Comparison of ENCODE assay signal across 14 mouse cellular contexts in genomic region chr3:97960783-97961594, GRCm38 (mm10). TPM values are rescaled to one million over a fixed set of nuclear protein-coding genes. Genes with fewer than 3 reads are reported as not detected.
A peak's percentile ranks its signal among the peaks of the same experiment; 100 is the strongest.
DNase-seq lines count a peak whose midpoint lies in the region; ATAC-seq and TF ChIP-seq lines count a peak whose summit lies in the region.
"Had no signal": no experiment of that assay in that cellular context is flagged by ENCODE, and none has a peak within 500 bp of the region (broad histone marks: within the 10 kb centered on the region; RNA-seq: fewer than 3 reads in every experiment).

No protein-coding gene starts in this region.

- no peaks in the 10 kb centered on the region for H3K36me3 ChIP-seq in midbrain, embryonic 12.5 days
- H3K36me3 ChIP-seq in midbrain, embryonic 10.5 days = no peaks in the 10 kb centered on the region
- no peaks in the 10 kb centered on the region for H3K36me3 ChIP-seq in embryonic facial prominence, embryonic 12.5 days
- H3K36me3 ChIP-seq in hindbrain, postnatal 0 days (ENCODE audit: insufficient read depth, low read length) = no peaks in the 10 kb centered on the region
- H3K36me3 ChIP-seq: heart, embryonic 12.5 days had no signal

- peaks cover 10% of the 10 kb centered on the region; the same call in 1 of the 2 replicates for H3K4me1 ChIP-seq in midbrain, embryonic 12.5 days
- peaks cover 36% of the 10 kb centered on the region for H3K4me1 ChIP-seq in midbrain, embryonic 10.5 days
- H3K4me1 ChIP-seq in embryonic facial prominence, embryonic 12.5 days = peaks cover 31% of the 10 kb centered on the region
- H3K4me1 ChIP-seq in hindbrain, postnatal 0 days (ENCODE audit: insufficient read depth, low read length) = peaks cover 10% of the 10 kb centered on the region; the same call in 1 of the 2 replicates

- no peak overlapping the region for H3K4me2 ChIP-seq in midbrain, embryonic 12.5 days (replicated peaks)
- no peak overlapping the region for H3K4me2 ChIP-seq in embryonic facial prominence, embryonic 12.5 days (replicated peaks)
- no peak overlapping the region for H3K4me2 ChIP-seq in hindbrain, postnatal 0 days (ENCODE audit: low read depth, low read length)
- H3K4me2 ChIP-seq: heart, embryonic 12.5 days had no signal

- no peak overlapping the region for H3K4me3 ChIP-seq in midbrain, embryonic 12.5 days
- no peak overlapping the region for H3K4me3 ChIP-seq in midbrain, embryonic 10.5 days
- no peak overlapping the region for H3K4me3 ChIP-seq in embryonic facial prominence, embryonic 12.5 days
- no peak overlapping the region for H3K4me3 ChIP-seq in hindbrain, postnatal 0 days (ENCODE audit: low read length)
- H3K4me3 ChIP-seq: gastrocnemius, adult 2 months; heart, embryonic 12.5 days had no signal

- no peak for TF ChIP-seq CTCF in hindbrain, postnatal 0 days (IDR thresholded peaks at IDR 0.05; ENCODE audit: low read depth)

- H3K9ac ChIP-seq in midbrain, embryonic 12.5 days (replicated peaks) = no peak overlapping the region
- no peak overlapping the region for H3K9ac ChIP-seq in embryonic facial prominence, embryonic 12.5 days
- no peak overlapping the region for H3K9ac ChIP-seq in hindbrain, postnatal 0 days (replicated peaks; ENCODE audit: low read length)
- H3K9ac ChIP-seq: heart, embryonic 12.5 days; liver, embryonic 14.5 days had no signal

- no peak for ATAC-seq in midbrain, embryonic 12.5 days (ENCODE audit: low FRiP score, low read depth)
- no peak for ATAC-seq in embryonic facial prominence, embryonic 12.5 days (ENCODE audit: insufficient number of reproducible peaks, insufficient read depth, low FRiP score, low TSS enrichment)
- peak; percentile 64; the same call in 1 of the 2 replicates for ATAC-seq in hindbrain, postnatal 0 days
- ATAC-seq in monocyte, adult 5-6 weeks (replicated peaks; ENCODE audit: insufficient number of reproducible peaks, low FRiP score, low TSS enrichment, poor library complexity, severe bottlenecking) = 0 out of 2 replicates have a peak, but pooled peaks have one; percentile 33

- no peak for DNase-seq in midbrain, embryonic 10.5 days (ENCODE audit: low spot score)
- DNase-seq in hindbrain, postnatal 0 days (ENCODE audit: low spot score) = peak; percentile 15
- no peak for DNase-seq in left cerebral cortex, adult 9 months (ENCODE audit: low spot score in 2 of 2)
- no peak for DNase-seq in c-Kit-positive CD71-positive TER-119-positive erythroid progenitor cells, embryonic 14.5 days (ENCODE audit: low spot score)
- DNase-seq: cerebellum, adult 11-12 months; gastrocnemius, adult 2 months; lung, postnatal 14 days; right cerebral cortex, postnatal 25 days; thymus, adult 2 months had no signal

- 65% methylated on average over 14 of the region's 14 CpGs for WGBS in midbrain, embryonic 12.5 days
- 75% methylated on average over 14 of the region's 14 CpGs for WGBS in midbrain, embryonic 10.5 days
- WGBS in embryonic facial prominence, embryonic 12.5 days = 54% methylated on average over 14 of the region's 14 CpGs
- WGBS in hindbrain, postnatal 0 days = 41% methylated on average over 14 of the region's 14 CpGs

- peaks cover 8% of the 10 kb centered on the region; the same call in 1 of the 2 replicates for H3K27me3 ChIP-seq in midbrain, embryonic 12.5 days
- H3K27me3 ChIP-seq in midbrain, embryonic 10.5 days (ENCODE audit: low read depth, poor library complexity, severe bottlenecking) = no peaks in the 10 kb centered on the region
- H3K27me3 ChIP-seq in embryonic facial prominence, embryonic 12.5 days = no peaks in the 10 kb centered on the region
- H3K27me3 ChIP-seq in hindbrain, postnatal 0 days (ENCODE audit: insufficient read depth, low read length) = no peaks in the 10 kb centered on the region

- 0 out of 2 replicates have a peak overlapping the region, but pooled peaks have one; percentile 15 for H3K27ac ChIP-seq in midbrain, embryonic 12.5 days (replicated peaks)
- H3K27ac ChIP-seq in midbrain, embryonic 10.5 days (replicated peaks) = no peak overlapping the region
- H3K27ac ChIP-seq in embryonic facial prominence, embryonic 12.5 days = peak overlapping the region; percentile 4; the same call in 1 of the 2 replicates
- no peak overlapping the region for H3K27ac ChIP-seq in hindbrain, postnatal 0 days
- H3K27ac ChIP-seq: gastrocnemius, adult 2 months; liver, embryonic 14.5 days had no signal

- H3K9me3 ChIP-seq in midbrain, embryonic 12.5 days = no peaks in the 10 kb centered on the region
- no peaks in the 10 kb centered on the region for H3K9me3 ChIP-seq in midbrain, embryonic 10.5 days (replicated peaks)
- no peaks in the 10 kb centered on the region for H3K9me3 ChIP-seq in embryonic facial prominence, embryonic 12.5 days
- H3K9me3 ChIP-seq in hindbrain, postnatal 0 days (ENCODE audit: low read length) = no peaks in the 10 kb centered on the region
- H3K9me3 ChIP-seq: heart, embryonic 12.5 days had no signal

RNA-seq across cellular contexts. Expression of gene Notch2, which starts 52.3 kb away (rescaled TPM):
- 20.3 and 20.7 TPM in 2 replicates for polyA plus RNA-seq in midbrain, embryonic 12.5 days (2016; fragmentation: Nextera tagmentation; extraction: Ambion mirVana)
- 16.1 and 16.6 TPM in 2 replicates for polyA plus RNA-seq in midbrain, embryonic 10.5 days (2016; fragmentation: Nextera tagmentation; extraction: Ambion mirVana)
- polyA plus RNA-seq in embryonic facial prominence, embryonic 12.5 days (2016; fragmentation: Nextera tagmentation; extraction: Ambion mirVana) = 38.8 and 42.1 TPM in 2 replicates
- 37.7 and 44.9 TPM in 2 replicates for total RNA-seq in hindbrain, postnatal 0 days (2014; rRNA removed)
- 9.5 and 9.9 TPM in 2 replicates for polyA plus RNA-seq in hindbrain, postnatal 0 days (2015; fragmentation: Nextera tagmentation; extraction: Ambion mirVana)
- 127 to 158 TPM (median 135 TPM) in 3 replicates for total RNA-seq in monocyte, adult 5-6 weeks (2017)

RNA-seq across cellular contexts. Expression of gene Sec22b, which starts 60.0 kb away (rescaled TPM):
- 98.7 and 101 TPM in 2 replicates for polyA plus RNA-seq in midbrain, embryonic 12.5 days (2016; fragmentation: Nextera tagmentation; extraction: Ambion mirVana)
- polyA plus RNA-seq in midbrain, embryonic 10.5 days (2016; fragmentation: Nextera tagmentation; extraction: Ambion mirVana) = 111 and 116 TPM in 2 replicates
- 128 and 129 TPM in 2 replicates for polyA plus RNA-seq in embryonic facial prominence, embryonic 12.5 days (2016; fragmentation: Nextera tagmentation; extraction: Ambion mirVana)
- 50.9 and 54.6 TPM in 2 replicates for total RNA-seq in hindbrain, postnatal 0 days (2014; rRNA removed)
- polyA plus RNA-seq in hindbrain, postnatal 0 days (2015; fragmentation: Nextera tagmentation; extraction: Ambion mirVana) = 94.7 and 95.1 TPM in 2 replicates
- total RNA-seq in monocyte, adult 5-6 weeks (2017) = 37.7 to 62.2 TPM (median 46.2 TPM) in 3 replicates

Comparison
In these comparisons a context has a peak if more than half of its experiments do, and no peak if none do; other contexts are left out.
1. H3K27ac ChIP-seq: peak in midbrain, embryonic 12.5 days (single experiment) and embryonic facial prominence, embryonic 12.5 days (single experiment); none in midbrain, embryonic 10.5 days (single experiment) and hindbrain, postnatal 0 days (single experiment).
2. ATAC-seq: peak in hindbrain, postnatal 0 days (single experiment) and monocyte, adult 5-6 weeks (single experiment); none in midbrain, embryonic 12.5 days (single experiment) and embryonic facial prominence, embryonic 12.5 days (single experiment).